Mouse (Mus musculus) lung, adult 2 months (tissue): ENCODE measurements around the gene 1700017N19Rik.

Source experiments
- CTCF ChIP-seq: fragments of 200-500 bp; IDR thresholded peaks from 2 replicates; pipeline ENCODE4 v1.5.1; 2011; ENCODE audit warnings: mild to moderate bottlenecking, low read length, control low read depth; ENCODE audit not compliant: insufficient read depth
- POLR2A ChIP-seq: fragments of 200-500 bp; IDR thresholded peaks from 2 replicates; pipeline ENCODE4 v1.6.1; 2011; ENCODE audit warnings: low read depth, mild to moderate bottlenecking, control low read depth, low read length, borderline replicate concordance; ENCODE audit errors: extremely low read depth

- TF ChIP-seq CTCF (no peak), POLR2A (no peak; the same call in 1 of the 2 replicates)
These were observed 1.3 kb upstream of the 1700017N19Rik start for GRCm38 (mm10) chr10:100588932-100589388.
